Mouse (Mus musculus) stomach, embryonic 14.5 days (tissue): ENCODE data around the gene Vmn2r39. TPM values are rescaled to one million over a fixed set of nuclear protein-coding genes. Genes with fewer than 3 reads are reported as not detected.
"Not testable (repeated sequence)": the region's sequence is repeated elsewhere in the genome, so short reads cannot be mapped to it uniquely, and the experiment has no call there.

ENCODE experiments used
- ATAC-seq: fragments of 200-750 bp; cut with Nextera tagmentation; 2 replicates; pipeline ENCODE4 v1.8.0; 2017; ENCODE audit warnings: low read depth, moderate TSS enrichment; ENCODE audit not compliant: insufficient number of reproducible peaks, insufficient read depth, low FRiP score
- H3K27ac ChIP-seq: fragments of 300-500 bp; sonication (generic); 2 replicates; pipeline ENCODE4 v1.5.1; 2014; ENCODE audit warnings: mild to moderate bottlenecking, low read length, moderate library complexity, mixed read lengths
- H3K27me3 ChIP-seq: fragments of 300-500 bp; sonication (generic); 2 replicates; pipeline ENCODE4 v1.6.1; 2014; ENCODE audit warnings: low read length, control low read depth, mixed read lengths; ENCODE audit not compliant: control insufficient read depth, insufficient read depth
- H3K36me3 ChIP-seq: fragments of 300-500 bp; sonication (generic); 2 replicates; pipeline ENCODE4 v1.6.1; 2014; ENCODE audit warnings: mild to moderate bottlenecking, control low read depth, low read length, moderate library complexity, mixed read lengths; ENCODE audit not compliant: control insufficient read depth, insufficient read depth
- H3K4me1 ChIP-seq: fragments of 300-500 bp; sonication (generic); 2 replicates; pipeline ENCODE4 v1.6.1; 2014; ENCODE audit warnings: low read length, control low read depth, mixed read lengths; ENCODE audit not compliant: control insufficient read depth, insufficient read depth
- H3K4me2 ChIP-seq: fragments of 300-500 bp; sonication (generic); replicated peaks from 2 replicates; pipeline ENCODE4 v1.6.1; 2014; ENCODE audit warnings: low read depth, low read length, control low read depth
- H3K4me3 ChIP-seq: fragments of 300-500 bp; sonication (generic); 2 replicates; pipeline ENCODE4 v1.5.1; 2014; ENCODE audit warnings: low read depth, low read length, control low read depth
- H3K9ac ChIP-seq: fragments of 300-500 bp; sonication (generic); replicated peaks from 2 replicates; pipeline ENCODE4 v1.6.1; 2014; ENCODE audit warnings: low read depth, mild to moderate bottlenecking, control low read depth, low read length, moderate library complexity, mixed read lengths
- H3K9me3 ChIP-seq: fragments of 300-500 bp; sonication (generic); 2 replicates; pipeline ENCODE4 v1.6.1; 2016; ENCODE audit warnings: low read depth, low read length, control low read depth; ENCODE audit not compliant: control insufficient read depth
- WGBS: fragments of 180-500 bp; shearing (Covaris S2); extraction: QIAGEN DNeasy Blood & Tissue Kit; methylation state at CpG from one replicate; pipeline ENCODE4 v1.1.7; 2014; 5-methylcytosine and 5-hydroxymethylcytosine counted together
- polyA plus RNA-seq: library from polyadenylated mRNA; unstranded; fragments of >200 nt; fragmentation: Nextera tagmentation; extraction: Ambion mirVana; gene quantifications from 2 replicates; pipeline ENCODE4 v1.2.1, GENCODE M21; 2014

Gene Vmn2r39
- not detected in 2 replicates for polyA plus RNA-seq

DNA sequence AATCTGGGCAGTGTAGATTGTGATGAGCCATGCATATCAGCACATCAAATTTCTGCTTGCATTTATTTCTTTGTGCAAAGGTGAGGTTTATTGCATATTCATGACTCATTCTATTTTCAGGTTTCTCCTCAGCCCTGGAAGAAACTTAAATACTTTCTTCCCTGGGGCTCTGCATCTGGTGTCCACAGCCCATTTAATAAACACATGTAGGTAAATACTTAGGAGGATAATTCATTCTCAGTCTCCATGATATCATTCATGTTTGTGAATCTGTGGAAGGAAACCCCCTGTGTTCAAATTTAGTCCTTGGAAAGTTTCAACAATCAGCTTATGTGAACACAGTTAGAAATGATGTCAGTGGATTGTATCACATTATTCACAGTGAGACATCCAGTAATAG, at the start of gene Vmn2r39:
Gene Vmn2r39, minus strand, starts transcription at position 101 of the 400 bp plus-strand sequence.
- H3K9me3 ChIP-seq, H3K36me3 ChIP-seq, H3K4me2 ChIP-seq, H3K27ac ChIP-seq, H3K4me3 ChIP-seq, ATAC-seq, H3K4me1 ChIP-seq, H3K9ac ChIP-seq, H3K27me3 ChIP-seq: not testable (repeated sequence)

GRCm38 (mm10) chr7:9065353-9065752, 34.8 kb upstream of the Vmn2r39 start:
- H3K4me3 ChIP-seq, H3K27ac ChIP-seq, H3K27me3 ChIP-seq, H3K4me2 ChIP-seq, H3K4me1 ChIP-seq, ATAC-seq, H3K9ac ChIP-seq, H3K36me3 ChIP-seq, H3K9me3 ChIP-seq: not testable (repeated sequence)
- 84% methylated on average over 4 of the region's 4 CpGs for WGBS

Other genes starting within 250 kb of the Vmn2r39 start
- gene Vmn2r40, start 99.4 kb downstream of the Vmn2r39 start, polyA plus RNA-seq = not detected in 2 replicates
- not detected in 2 replicates for gene Vmn2r38, start 67.1 kb upstream of the Vmn2r39 start, polyA plus RNA-seq
- gene Vmn2r37, start 192.9 kb upstream of the Vmn2r39 start, polyA plus RNA-seq = not detected in 2 replicates